Mouse (Mus musculus) ES-Bruce4 (cell line): ENCODE results near the gene Ccdc155. TPM values are rescaled to one million over a fixed set of nuclear protein-coding genes. Genes with fewer than 3 reads are reported as not detected.

Source experiments
- H3K27ac ChIP-seq: 2 replicates; pipeline ENCODE4 v1.5.1; 2012; ENCODE audit warnings: low read length, inconsistent platforms; ENCODE audit not compliant: insufficient read depth
- H3K27me3 ChIP-seq: 2 replicates; pipeline ENCODE4 v1.6.1; 2012; ENCODE audit warnings: mild to moderate bottlenecking, low read length, inconsistent platforms; ENCODE audit not compliant: control insufficient read depth, poor library complexity, insufficient read depth, severe bottlenecking
- H3K36me3 ChIP-seq: 2 replicates; pipeline ENCODE4 v1.6.1; 2012; ENCODE audit warnings: inconsistent platforms, mild to moderate bottlenecking, low read length, moderate library complexity; ENCODE audit not compliant: control insufficient read depth, poor library complexity, insufficient read depth, severe bottlenecking
- H3K4me1 ChIP-seq: one replicate; pipeline ENCODE4 v1.8.1; 2011; ENCODE audit warnings: low read length; ENCODE audit not compliant: control insufficient read depth, insufficient read depth
- H3K4me3 ChIP-seq: 2 replicates; pipeline ENCODE4 v1.5.1; 2011; ENCODE audit warnings: low read depth, mild to moderate bottlenecking, low read length
- H3K9ac ChIP-seq: 2 replicates; pipeline ENCODE4 v1.6.1; 2012; ENCODE audit warnings: low read depth, mild to moderate bottlenecking, inconsistent platforms; ENCODE audit not compliant: poor library complexity, severe bottlenecking
- H3K9me3 ChIP-seq: replicated peaks from 2 replicates; pipeline ENCODE4 v1.6.1; 2012; ENCODE audit warnings: mild to moderate bottlenecking, low read length, inconsistent platforms; ENCODE audit not compliant: control insufficient read depth, poor library complexity, insufficient read depth, severe bottlenecking
- CTCF ChIP-seq: IDR thresholded peaks from one replicate; pipeline ENCODE4 v1.8.1; 2011; ENCODE audit warnings: low read depth, low read length
- EP300 ChIP-seq: IDR thresholded peaks from 2 replicates; pipeline ENCODE4 v1.6.1; 2011; ENCODE audit warnings: low read depth, low read length; ENCODE audit not compliant: insufficient read depth
- POLR2A ChIP-seq: IDR thresholded peaks from one replicate; pipeline ENCODE4 v1.8.1; 2011; ENCODE audit warnings: low read length; ENCODE audit not compliant: insufficient read depth
- polyA plus RNA-seq: library from polyadenylated mRNA; stranded (reverse); fragments of >200 nt; gene quantifications from 2 replicates; pipeline ENCODE4 v1.2.4, GENCODE M21; 2011; ENCODE audit warnings: low read depth; ENCODE audit not compliant: missing spikeins, insufficient read depth, insufficient read length

Gene Ccdc155
- polyA plus RNA-seq, 1 experiment: 2.2 TPM

DNA sequence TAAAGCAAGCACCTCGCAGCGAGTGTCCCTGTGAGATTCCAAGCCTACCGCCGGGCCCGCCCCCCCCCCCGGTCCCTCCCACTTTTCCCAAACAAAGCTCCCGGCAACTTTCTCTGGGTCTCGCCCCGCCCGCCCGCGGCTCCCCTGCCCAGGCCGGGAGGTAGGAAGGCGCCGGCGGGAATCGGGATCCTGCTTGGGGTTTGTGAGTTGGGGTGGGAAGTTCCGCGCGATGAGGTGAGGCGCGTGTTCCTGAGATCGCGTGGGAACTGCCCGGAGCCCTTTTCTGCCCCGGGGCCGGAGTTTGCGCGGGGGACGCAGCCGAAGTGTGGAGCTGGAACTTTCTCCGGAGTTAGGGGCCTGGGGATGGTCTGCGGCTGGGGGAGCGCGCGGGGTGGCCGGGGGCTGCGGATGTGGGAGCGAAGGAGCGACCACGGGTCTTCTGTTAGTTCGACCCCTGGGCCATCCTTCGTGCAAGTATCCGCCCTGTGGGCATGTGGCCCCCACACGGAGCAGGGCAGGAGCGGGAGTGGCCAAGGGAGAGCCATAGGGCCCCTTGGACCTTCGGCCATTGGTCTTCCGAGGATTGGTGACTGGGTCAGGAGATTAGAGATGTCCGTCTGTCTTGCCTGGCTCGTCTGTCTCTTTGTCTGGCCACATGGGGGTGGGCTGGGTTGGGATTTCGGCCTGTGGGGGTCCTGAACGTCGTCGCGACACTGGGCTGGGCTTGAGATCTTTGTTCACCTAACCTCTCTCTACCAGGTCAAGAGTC is 11.2 kb upstream of the Ccdc155 start, which contains the start of gene Tead2:
Gene Tead2 (plus strand): TSS at position 81 of the 769 bp plus-strand sequence.
- H3K27me3 ChIP-seq: no peaks in the 10 kb centered on the region
- peak within 1 kb of the TSS; percentile 39 for H3K27ac ChIP-seq
- H3K4me1 ChIP-seq: peaks cover 6% of the 10 kb centered on the region
- no peaks in the 10 kb centered on the region for H3K9me3 ChIP-seq
- peak within 1 kb of the TSS; percentile 65 for H3K4me3 ChIP-seq
- H3K9ac ChIP-seq: peak within 1 kb of the TSS; percentile 89
- H3K36me3 ChIP-seq: peaks cover 12% of the 10 kb centered on the region
- TF ChIP-seq CTCF (no peak), POLR2A (no peak), EP300 (no peak)

DNA sequence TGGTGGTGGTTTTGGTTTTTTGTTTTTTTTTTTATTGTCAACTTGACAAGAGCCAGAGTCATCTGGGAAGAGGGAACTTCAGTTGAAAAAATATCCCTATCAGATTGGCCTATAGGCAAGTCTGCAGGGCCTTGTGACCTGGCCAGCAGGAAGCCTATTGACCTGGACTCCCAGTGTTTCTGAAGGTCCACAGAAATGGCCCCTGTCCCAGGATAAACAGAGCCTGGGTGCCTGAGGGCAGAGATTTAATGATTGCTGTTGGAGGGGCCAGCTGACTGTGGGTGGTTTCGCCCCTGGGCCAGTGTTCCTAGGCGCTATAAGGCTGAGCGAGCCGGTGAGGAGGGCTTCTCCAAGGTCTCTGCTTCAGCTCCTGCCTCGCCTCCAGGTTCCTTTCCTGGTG is 9.0 kb upstream of the Ccdc155 start:
- H3K9me3 ChIP-seq: no peaks in the 10 kb centered on the region
- peaks cover 9% of the 10 kb centered on the region for H3K36me3 ChIP-seq
- TF ChIP-seq EP300: 0 out of 2 replicates have a peak, but pooled peaks have one; percentile 18
- no peak for TF ChIP-seq POLR2A
- TF ChIP-seq CTCF: no peak
- H3K9ac ChIP-seq: no peak overlapping the region
- no peak overlapping the region for H3K27ac ChIP-seq
- H3K4me3 ChIP-seq: no peak overlapping the region
- no peaks in the 10 kb centered on the region for H3K27me3 ChIP-seq
- peaks cover 1% of the 10 kb centered on the region for H3K4me1 ChIP-seq

DNA sequence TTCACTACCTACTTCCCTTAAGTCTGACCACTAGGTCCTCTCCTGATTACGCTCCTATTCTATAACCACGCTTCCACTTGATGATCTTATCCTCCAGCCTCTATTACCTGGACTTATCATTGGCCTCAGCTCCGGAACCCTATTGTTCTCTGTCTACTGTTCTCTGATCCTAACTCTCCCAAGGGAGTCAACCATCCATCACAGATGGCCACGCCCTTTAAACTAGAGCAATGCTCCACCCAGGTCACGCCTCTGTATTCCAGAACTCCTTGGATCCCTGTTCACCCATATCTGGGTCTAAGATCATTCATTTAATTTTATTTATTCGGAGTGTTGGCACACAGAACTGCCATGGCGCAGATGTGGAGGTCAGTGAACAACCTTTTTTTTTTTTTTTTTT is 7.7 kb upstream of the Ccdc155 start:
- H3K4me3 ChIP-seq: peak overlapping the region; percentile 24
- H3K9ac ChIP-seq: no peak overlapping the region
- no peaks in the 10 kb centered on the region for H3K36me3 ChIP-seq
- H3K27ac ChIP-seq: no peak overlapping the region
- no peaks in the 10 kb centered on the region for H3K27me3 ChIP-seq
- peaks cover 1% of the 10 kb centered on the region for H3K4me1 ChIP-seq
- TF ChIP-seq POLR2A: no peak
- no peak for TF ChIP-seq CTCF
- TF ChIP-seq EP300: no peak
- H3K9me3 ChIP-seq: no peaks in the 10 kb centered on the region

DNA sequence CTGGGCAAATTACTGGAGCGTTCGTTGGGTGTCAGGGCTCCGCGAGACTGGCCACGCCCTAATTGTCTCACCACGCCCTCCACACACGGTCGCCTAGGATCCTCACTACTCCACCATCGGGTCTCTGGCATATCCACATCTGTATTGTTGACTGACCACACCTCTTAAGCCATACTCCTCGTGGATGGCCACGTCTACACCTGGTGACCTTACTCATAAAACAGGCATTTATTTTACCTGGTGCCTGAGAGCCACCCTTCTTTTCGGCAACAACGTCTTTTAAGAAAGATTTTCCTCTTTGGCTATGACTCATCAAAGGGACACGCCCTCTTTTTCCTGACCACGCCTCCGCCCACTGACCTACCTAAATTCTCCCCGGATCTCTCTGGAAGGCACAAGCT is 7.2 kb upstream of the Ccdc155 start, which contains the start of gene Dkkl1:
Gene Dkkl1 (minus strand): TSS at position 297 of the 401 bp plus-strand sequence.
- H3K27ac ChIP-seq: no peak within 1 kb of the TSS
- no peak for TF ChIP-seq CTCF
- TF ChIP-seq EP300: no peak
- TF ChIP-seq POLR2A: no peak
- H3K4me3 ChIP-seq: peak within 1 kb of the TSS; percentile 24
- no peaks in the 10 kb centered on the region for H3K9me3 ChIP-seq
- no peaks in the 10 kb centered on the region for H3K27me3 ChIP-seq
- H3K9ac ChIP-seq: no peak within 1 kb of the TSS
- no peaks in the 10 kb centered on the region for H3K36me3 ChIP-seq
- H3K4me1 ChIP-seq: peaks cover 1% of the 10 kb centered on the region

DNA sequence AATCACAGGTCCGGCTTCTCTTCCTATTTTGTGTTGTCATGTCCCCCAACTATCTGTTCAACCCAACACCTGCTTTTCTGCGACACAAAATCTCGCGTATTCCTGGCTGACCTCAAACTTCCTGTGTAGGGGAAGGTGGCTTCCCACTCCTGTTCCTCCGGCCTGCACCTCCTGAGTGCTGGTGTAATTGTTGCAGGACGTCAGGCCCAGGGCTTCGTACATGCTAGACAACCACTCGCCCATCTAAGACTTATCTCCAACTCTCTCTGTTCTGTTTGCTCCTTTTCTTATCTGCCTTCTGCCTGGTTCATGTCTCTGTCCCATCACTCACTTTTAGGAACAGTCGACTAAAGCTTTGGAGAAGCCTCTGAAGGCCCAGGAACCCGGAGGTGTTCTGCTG is 6.4 kb upstream of the Ccdc155 start:
- no peaks in the 10 kb centered on the region for H3K27me3 ChIP-seq
- H3K9me3 ChIP-seq: no peaks in the 10 kb centered on the region
- no peak overlapping the region for H3K27ac ChIP-seq
- H3K4me3 ChIP-seq: 0 out of 2 replicates have a peak overlapping the region, but pooled peaks have one; percentile 24
- no peak overlapping the region for H3K9ac ChIP-seq
- H3K36me3 ChIP-seq: no peaks in the 10 kb centered on the region
- TF ChIP-seq CTCF (no peak), POLR2A (no peak), EP300 (no peak)
- peaks cover 1% of the 10 kb centered on the region for H3K4me1 ChIP-seq

DNA sequence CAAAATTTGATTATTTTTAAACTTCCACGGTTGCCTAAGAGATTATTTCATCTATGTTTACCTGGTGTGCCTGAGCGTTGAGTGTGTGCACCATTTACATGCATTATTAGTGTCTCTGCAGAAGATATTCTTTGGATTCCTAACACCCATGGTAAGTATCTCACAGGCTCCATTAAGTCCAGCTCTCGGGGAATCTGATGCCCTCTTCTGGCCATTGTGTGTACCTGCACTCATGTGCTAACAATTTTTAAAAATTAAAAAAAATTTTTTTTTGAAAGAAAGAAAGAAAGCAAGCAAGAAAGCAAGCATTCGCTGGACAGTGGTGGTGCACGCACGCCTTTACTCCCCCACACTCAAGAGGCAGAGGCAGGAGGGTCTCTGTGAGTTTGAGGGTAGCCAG is 3.6 kb upstream of the Ccdc155 start:
- Histone ChIP-seq H3K9ac (no peak overlapping the region), H3K9me3 (no peaks in the 10 kb centered on the region), H3K27ac (no peak overlapping the region), H3K4me1 (peaks cover 1% of the 10 kb centered on the region), H3K27me3 (no peaks in the 10 kb centered on the region), H3K4me3 (no peak overlapping the region), H3K36me3 (no peaks in the 10 kb centered on the region)
- TF ChIP-seq CTCF (no peak), EP300 (no peak), POLR2A (no peak)
